Mouse (Mus musculus) adipocyte (in vitro differentiated cells): ENCODE results near the gene Fam89b.

Experiments
- DNase-seq: peaks from one replicate; pipeline ENCODE4 v3.0.0-alpha.2; 2016; ENCODE audit warnings: low spot score

The Fam89b gene

GRCm38 (mm10) chr19:5729444-5729815, at the start of gene Fam89b:
Gene Fam89b, minus strand, starts transcription at chr19:5729653.
- DNase-seq: peak; percentile 92

GRCm38 (mm10) chr19:5778312-5778711, 48.9 kb upstream of the Fam89b start:
- DNase-seq: no peak

GRCm38 (mm10) chr19:5777387-5778032, 48.1 kb upstream of the Fam89b start:
- no peak for DNase-seq

GRCm38 (mm10) chr19:5770925-5771860, 41.7 kb upstream of the Fam89b start, which contains the start of gene Scyl1:
Gene Scyl1, minus strand, starts transcription at chr19:5771419.
- DNase-seq: peak; percentile 95

GRCm38 (mm10) chr19:5770311-5770710, 40.9 kb upstream of the Fam89b start:
- DNase-seq: no peak

- DNase-seq: no peak
Observed at GRCm38 (mm10) chr19:5767271-5767670, 37.8 kb upstream of the Fam89b start.

- DNase-seq: no peak
Observed at GRCm38 (mm10) chr19:5763163-5763562, 33.7 kb upstream of the Fam89b start.

- DNase-seq: peak; percentile 43
Observed at GRCm38 (mm10) chr19:5758878-5759403, 29.5 kb upstream of the Fam89b start.

- no peak for DNase-seq
Observed at GRCm38 (mm10) chr19:5756991-5757636, 27.7 kb upstream of the Fam89b start.

GRCm38 (mm10) chr19:5756321-5756985, 27.0 kb upstream of the Fam89b start:
- no peak for DNase-seq

- no peak for DNase-seq
Observed at GRCm38 (mm10) chr19:5751742-5752141, 22.3 kb upstream of the Fam89b start.

GRCm38 (mm10) chr19:5750951-5751350, 21.5 kb upstream of the Fam89b start:
- no peak for DNase-seq

- peak; percentile 65 for DNase-seq
Observed at GRCm38 (mm10) chr19:5749476-5749875, 20.0 kb upstream of the Fam89b start.

GRCm38 (mm10) chr19:5746907-5747363, 17.5 kb upstream of the Fam89b start:
- DNase-seq: no peak

- DNase-seq: no peak
Observed at GRCm38 (mm10) chr19:5745756-5746710, 16.6 kb upstream of the Fam89b start.

- peak; percentile 66 for DNase-seq
Observed at GRCm38 (mm10) chr19:5743576-5743975, 14.1 kb upstream of the Fam89b start.

- DNase-seq: no peak
Observed at GRCm38 (mm10) chr19:5742241-5742641, 12.8 kb upstream of the Fam89b start.

- DNase-seq: peak; percentile 95
Observed at GRCm38 (mm10) chr19:5741641-5742240, 12.3 kb upstream of the Fam89b start.

- DNase-seq: peak; percentile 91
Observed at GRCm38 (mm10) chr19:5740320-5741317, 11.2 kb upstream of the Fam89b start, which contains the start of gene Ltbp3. Gene Ltbp3, plus strand, starts transcription at chr19:5740904.
